Mouse (Mus musculus) right cerebral cortex, postnatal 14 days (tissue): ENCODE measurements around the gene Hlcs.

Source experiments
- DNase-seq: peaks from one replicate; pipeline ENCODE4 v3.0.0; 2022

Gene Hlcs

DNA sequence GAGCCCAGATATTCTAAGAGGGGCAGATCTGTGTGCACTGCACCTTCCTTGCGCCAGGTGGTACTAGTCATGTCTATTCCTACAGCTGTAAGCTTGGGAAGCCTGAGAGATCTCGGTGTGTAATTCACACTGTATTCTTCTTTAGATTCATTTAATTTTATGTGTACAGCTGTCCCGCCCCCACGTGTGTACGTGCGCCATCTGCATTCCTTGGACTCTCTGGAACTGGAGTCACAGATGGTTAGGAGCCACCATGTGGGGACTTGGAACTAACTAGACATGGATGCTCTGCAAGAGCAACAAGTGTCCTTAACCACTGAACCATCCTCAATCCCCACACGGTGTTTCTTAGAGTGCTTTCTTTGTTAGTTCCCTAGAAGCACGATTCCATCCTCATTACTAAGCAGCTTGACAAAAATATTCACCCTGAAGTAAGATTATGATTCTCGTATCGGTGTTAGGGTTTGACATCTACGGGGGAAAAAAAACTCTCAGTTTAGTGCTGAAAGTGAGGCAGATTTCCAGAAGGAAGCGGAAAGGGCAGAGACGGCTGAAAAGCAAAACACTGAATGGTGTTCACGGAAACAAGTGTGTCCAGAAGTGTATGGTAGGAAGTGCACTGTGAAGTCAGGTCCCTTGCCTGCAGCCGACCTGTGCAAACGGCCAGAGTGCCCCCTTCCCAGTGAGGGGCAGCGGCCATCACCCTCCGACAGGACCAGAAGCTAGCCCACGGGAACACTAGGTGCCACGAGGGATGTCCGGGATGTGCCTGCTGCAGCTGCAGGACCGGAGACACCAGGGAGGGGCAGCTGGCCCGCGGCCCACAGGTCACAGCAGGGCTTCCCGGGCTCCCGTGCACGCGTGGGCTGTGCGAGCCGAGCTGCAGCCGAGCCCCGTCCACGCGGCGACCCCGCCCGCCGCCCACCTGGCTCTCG is 24.0 kb downstream of the Hlcs start:
- peak; percentile 63 for DNase-seq

DNA sequence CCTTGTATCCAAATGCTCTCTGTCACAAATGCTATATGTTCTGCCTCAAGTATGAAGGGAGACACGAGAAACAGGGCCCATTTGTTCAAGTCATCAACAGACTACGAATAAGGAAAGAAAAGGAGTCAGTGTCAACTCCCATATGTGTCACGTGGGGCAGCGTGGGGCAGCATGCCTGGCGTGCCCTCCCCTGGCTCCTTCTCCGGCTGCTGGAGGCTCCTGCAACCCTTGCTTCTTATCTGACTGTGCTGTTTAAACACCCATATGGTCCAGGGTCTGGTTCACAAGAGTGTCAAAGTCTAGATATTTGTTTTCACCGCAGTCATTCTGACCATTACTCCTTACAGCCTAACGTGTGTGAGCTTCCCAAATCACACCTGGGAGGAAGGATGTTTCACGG is 25.5 kb downstream of the Hlcs start:
- no peak for DNase-seq

DNA sequence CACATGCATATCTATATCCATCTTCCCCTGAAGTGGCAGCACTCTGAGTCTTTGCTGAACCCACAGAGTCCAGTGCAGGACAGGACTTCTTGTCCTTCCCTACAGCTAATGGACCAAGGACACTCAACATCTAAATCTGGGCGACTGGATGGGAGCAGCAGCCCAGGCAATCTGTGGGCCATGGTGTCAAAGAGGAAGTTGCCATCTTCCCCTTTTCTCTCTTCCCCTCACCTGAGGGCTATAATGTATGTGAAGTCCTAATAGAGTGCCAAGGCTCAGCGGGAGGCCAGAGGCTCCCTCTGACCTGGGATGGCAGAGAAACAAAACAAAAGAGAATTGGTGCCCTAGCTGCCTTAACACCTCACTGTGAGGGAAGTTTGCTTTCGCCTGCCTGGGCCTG is 29.4 kb downstream of the Hlcs start:
- no peak for DNase-seq

DNA sequence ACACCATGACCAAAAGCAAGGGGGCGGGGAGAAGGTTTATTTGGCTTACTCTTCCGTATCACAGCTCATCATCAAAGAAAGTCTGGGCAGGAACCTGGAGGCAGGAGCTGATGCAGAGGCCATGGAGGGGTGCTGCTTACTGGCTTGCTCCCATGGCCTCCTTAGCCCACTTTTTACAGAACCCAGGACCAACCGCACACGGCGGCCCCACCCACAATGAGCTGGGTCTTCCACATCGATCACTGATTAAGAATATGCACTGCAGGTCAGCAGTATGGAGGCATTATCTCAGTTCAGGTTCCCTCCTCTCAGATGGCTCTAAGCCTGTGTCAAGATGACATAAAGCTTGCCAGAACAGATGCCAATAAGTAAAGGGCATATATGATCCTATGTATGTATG is 42.5 kb downstream of the Hlcs start:
- DNase-seq, result no peak

DNA sequence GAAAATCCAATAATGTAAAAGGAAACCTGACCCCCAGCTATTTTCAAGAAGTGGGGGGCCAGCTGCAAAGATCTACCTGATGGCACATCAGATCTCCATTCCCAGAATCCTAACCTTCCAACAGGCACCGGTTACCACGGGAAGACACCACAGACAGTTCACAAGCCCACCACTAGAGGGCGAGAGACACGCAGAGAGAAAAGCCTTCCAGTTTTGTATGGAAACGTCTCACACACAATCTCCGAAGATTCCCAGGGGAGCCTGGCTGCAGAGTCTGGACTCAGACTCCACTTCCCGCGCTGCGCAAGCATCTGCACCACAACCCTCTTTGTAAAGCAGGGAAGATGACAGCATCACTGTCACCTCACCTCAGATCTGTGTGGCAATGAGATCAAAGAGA is 43.7 kb downstream of the Hlcs start:
- DNase-seq, result peak; percentile 88

DNA sequence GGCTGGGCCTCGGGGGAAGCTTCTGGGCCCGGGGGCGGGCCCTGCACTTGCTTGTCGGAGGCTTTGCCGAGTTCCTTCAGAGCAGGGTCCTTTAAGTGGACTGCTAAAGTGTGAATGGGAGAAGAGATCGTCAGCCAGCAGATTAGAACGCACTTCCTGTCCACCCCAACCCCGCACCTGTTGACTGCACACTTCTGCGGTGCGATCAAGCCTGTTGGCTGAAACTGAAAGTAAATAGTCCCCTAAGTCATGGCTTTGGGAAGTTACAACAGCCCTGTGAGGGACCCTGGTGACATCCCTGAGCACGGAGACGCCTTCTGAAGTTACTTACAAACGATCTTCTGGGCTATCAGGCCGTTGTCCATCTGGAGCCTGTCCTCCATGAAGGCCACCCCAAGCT is 45.2 kb downstream of the Hlcs start:
- DNase-seq, result no peak

DNA sequence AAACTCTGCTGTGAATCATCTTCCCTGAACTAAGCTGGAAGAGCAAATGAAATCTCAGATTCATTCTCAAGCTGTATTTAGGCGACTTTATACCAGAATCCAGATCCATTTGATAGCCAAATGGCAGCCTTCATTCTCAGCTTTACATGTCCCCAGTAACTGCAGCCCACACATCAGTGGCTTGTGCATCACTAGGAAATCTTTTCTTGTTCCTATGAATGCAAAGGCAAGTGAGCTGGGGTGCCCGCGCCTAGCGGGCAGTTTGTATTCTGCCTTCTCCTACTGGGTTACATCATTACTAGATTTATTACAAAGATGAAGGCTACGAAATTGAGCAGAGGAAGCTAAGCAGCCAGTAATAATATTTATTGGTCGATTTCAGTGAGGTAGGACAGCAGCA is 48.8 kb downstream of the Hlcs start:
- no peak for DNase-seq

DNA sequence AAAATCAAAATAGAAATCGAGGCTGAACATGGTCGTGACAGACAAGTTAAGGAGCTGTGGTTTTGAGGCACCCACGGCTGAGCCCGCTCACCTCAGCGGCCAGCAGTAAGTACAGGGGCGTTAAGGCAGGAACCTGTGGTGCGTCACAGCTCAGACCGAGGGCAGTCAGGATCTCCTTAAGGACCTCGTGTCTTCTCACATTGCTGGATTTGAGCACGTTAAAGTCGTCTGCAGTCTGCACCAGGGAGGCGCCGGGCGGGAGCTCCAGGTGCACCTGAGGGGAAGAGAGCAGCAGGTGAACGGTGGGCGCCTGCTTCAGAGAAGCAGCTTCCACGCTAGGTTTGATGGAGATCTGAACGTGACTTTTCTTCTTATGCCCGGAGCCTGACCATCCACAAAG is 50.9 kb downstream of the Hlcs start:
- peak; percentile 2 for DNase-seq

DNA sequence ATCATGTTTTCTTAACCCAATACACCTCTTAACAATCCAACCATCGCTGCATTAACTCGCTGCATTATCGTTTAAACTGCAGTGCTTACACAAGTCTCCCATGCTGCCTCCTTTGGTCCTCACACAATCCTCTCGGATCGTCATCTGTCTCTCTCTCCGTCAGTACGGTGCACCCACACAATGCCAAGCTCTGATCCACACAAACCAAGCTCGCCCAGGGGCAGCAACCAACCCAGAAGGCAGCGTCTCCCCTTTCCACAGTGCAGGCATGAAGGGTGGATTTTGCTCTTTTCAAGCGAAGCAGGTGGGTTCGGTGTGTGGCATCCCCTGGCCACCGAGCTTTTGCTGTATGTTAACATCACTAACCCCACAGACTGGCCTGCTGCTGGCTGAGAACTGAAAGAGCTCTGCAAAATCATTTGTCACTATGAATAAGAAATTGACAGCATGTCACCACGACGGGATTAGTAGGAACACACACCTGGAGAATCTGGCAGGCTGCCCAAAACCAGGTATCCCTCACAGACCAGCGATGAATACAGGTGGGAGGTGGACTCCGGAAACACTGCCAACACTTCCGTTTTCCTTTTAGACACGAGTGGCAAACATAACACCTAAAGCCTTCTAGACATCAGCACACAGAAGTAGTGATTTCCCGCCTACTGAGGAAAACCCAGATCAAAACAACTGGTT is 52.3 kb downstream of the Hlcs start:
- DNase-seq, result peak; percentile 19

DNA sequence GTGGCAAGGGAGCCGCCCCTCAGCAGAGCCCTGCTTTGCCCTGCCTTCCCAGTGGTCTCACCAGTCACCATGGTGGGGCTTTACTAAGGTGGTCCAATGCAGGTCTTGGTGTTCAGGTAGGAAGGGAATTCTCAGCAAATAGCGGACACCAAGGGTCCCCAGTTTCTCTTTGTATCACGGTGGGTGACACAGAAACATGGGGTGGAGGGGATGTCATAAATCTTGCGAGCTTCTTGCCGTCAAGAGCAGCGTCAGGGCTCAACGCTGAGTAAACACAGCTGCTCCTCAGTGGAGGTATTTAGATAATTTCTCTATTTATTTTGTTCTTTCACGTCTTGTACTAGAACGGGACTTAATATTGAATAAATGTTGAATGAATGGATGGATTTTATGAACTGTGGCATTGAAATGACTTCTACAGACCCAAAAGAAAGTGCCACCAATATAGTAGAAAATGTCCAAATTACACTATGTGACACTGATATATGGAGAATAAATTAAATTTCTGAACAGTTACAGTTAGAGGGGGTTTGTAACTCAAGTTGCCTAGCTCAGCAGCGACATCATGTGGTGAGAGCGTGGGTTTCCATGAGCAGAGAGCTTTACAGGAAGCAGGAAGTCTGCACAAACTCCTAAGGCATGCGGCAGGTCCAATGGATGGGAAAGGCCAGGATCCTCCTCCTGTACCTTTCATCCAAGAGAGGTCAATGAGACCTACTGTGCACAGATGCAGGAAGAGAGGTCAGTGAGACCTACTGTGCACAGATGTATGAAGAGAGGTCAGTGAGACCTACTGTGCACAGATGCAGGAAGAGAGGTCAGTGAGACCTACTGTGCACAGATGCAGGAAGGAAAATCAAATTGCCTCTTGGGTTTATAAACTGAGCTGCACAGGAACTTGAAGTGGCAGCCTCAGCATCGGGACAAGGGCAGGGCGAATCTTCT is 54.7 kb downstream of the Hlcs start:
- peak; percentile 86 for DNase-seq

DNA sequence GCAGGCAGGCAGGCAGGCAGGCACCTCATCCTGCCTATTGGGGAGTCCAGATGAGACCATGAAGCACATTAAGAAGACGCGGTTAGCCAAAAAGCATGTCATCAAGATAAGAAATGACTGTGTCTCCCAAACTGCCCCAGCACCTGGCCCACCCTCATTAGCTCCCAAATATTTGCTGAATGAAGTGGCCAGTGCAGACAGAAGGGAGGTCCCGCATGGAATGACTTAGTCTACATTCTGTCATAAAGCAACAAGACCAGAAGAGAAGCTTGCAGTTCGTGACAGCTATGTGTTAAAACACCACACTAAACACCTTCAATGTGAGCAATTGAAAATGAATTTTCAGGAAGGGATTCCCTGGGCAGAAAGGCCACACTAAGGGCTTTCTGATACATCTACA is 57.8 kb downstream of the Hlcs start:
- no peak for DNase-seq

DNA sequence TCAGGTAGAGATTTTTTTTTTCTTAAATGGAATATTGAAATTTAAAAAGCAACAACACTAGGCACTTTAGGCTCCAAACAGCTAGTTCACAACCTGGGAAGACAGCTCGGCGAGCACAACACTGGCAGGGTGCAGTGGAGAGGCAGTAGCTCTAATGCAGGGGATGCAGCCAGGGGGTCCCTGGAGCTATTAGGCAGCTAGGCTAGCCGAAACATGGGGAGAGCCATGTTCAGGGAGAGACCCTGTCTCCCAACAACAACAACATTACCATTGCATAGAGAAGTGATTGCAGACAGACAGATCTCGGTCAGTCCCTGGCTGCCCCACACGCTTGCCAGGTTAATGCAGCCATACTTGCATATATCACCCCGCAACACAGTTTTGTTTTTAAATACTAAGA is 58.3 kb downstream of the Hlcs start:
- no peak for DNase-seq

DNA sequence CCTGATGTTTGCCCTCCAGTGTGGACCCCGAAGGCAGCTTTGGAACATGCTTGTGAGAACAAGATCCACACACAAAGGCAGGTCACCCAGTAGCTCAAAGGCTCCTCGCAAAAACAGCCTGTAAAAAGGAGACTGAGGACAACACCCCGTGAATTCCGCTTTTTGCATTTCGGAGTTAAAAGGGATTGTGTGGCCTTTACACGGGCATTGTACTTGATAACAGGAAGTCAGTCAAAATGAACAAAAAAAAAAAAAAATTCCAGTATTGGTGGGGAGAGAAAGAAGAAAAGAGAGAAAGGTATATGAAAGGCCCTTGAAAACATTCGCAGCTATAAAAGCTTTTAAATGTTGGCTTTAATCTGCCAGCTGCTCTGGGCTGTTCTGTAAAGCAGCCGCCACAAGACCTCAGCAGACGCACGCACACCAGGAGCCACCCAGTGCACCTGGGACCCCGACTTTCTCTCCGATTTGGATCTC is 58.9 kb downstream of the Hlcs start:
- no peak for DNase-seq

DNA sequence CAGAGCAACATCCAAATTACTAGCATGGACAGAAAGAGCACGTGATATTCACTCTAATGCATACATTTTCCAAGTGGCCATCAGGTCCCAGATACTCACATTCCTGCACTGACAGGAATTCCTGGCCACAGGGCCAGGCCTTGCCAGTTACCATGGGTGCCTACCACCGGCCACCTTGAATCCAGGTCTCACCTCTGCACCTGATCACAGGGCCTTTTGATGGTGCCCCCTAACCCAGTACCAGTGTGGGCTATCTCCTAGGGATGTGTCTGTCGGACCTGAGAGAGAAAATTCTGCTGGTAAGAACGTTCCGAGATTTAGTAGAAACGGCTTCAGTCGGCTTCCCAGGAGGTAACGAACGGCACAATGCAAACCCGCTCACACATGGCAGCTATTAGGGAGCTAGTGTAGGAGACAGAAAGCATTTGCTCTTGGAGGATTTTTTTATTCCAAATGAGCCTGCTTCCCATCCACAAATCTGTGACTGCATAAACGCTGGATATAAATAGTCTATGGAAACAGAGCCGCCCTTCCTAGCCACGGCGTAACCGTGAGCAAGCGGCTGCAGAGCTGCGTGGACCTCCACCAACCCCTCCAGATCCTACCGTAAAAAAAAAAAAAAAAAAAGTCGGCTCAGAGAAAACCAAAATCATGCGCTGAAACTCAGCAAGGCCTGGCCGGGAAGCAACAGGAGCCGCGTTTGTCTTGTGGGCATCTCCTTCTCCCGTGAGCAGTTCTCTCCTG is 59.5 kb downstream of the Hlcs start:
- DNase-seq, result no peak

DNA sequence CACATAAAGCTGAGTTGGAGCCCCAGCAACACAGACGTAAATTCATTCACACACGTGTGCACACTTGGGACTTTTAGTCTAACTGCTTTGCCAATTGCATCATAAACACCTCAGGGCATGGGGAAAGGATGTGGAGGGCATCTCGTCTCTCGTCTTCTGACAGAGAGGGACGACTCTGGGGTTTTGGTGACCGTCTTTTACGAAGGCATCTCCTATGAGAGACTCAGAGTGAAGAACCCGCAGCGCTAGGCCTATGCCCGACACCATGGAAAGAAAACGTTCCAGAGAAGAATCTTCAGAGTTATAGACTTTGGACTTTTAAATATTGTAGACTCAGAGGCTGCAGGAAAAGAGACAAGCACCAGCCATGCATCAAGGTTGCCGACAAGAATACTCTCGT is 61.6 kb downstream of the Hlcs start:
- DNase-seq, result no peak

DNA sequence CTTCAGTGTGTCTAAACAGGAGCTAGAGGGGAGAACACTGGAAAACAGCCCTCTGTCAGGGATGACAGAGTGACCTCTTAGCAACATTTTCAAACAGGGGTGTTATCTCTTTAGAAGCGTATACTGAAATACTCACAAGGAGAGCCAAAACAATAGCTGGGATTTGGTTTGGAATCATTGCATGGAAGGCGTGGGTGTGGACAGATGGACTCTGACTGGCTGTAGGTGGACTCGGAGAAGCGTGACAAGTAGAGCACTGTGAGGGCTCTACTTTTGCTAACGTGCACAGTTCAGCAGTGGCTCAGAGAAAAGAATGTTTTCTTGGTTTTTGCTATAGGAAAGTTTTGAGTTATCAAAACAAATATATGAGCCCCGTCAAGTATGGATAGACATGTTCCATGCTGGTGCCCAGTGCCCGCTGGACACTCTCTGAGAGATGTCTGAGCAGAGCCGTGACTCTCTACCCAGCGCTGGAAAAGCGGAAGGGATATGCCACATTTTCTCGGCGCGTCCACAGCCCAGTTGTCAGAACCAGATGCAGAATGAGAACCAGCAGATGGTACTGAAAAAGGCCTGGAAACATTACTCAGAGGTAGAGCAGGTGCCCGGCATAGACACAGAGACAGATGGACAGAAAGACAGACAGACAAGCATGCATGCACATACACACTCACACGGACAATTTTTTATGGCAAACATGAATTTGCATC is 62.6 kb downstream of the Hlcs start:
- no peak for DNase-seq

DNA sequence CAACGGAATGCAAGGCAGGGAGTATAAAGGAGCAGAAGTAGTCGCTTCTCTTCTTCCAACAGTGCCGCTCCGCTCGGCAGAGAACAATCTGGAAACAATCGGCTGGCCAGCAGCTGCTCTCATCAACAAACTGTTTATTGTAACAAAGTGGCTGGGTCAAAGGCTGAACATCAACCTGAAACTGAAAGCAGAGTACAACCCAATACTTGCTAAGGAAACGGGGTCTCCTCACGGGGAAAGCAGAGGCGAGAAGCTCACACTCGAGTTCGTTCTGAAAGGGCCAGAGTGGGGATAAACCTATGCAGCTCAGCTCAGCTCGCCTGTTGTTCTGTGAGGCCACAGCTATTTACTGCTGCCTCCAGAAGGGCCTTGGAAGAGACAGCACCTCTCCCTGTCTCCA is 63.2 kb downstream of the Hlcs start:
- DNase-seq, result no peak

DNA sequence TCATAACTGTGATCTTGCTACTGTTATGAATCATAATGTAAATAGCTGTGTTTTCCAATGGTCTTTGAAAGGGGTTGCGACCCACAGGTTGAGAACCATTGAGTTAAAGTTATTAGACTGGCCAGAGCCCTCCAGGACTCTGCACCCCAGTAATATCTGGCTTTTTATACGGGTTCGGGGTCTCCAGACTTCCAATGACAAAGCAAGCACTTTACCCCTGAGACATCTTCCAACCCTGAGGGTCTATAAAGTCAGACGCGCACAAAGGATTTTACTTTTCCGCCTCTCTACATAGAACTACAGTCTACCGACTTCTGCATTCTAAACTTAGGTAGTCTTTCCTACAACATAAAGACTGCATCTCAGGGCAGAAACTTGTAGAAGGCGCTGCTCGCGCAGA is 63.7 kb downstream of the Hlcs start:
- DNase-seq, result no peak

DNA sequence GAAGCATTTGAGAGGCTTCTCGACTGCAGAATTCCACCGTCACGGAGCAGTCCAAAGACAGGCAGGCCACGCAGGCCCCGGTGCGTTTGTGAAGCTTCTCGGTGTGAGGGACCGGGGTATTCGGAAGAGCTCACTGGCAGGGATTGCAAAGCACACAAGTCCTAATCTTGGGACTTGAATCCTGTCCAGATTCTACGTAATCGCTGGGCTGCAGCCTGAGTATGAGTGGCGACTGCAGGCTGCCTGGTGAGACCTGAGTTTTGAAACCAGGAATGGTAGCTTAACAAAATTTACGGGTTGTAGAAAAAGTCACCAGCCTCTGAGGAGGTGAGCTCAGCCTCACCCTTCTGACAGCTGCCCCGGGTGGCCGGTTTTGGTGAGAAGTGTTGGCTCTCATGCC is 64.7 kb downstream of the Hlcs start:
- DNase-seq, result peak; percentile 2

DNA sequence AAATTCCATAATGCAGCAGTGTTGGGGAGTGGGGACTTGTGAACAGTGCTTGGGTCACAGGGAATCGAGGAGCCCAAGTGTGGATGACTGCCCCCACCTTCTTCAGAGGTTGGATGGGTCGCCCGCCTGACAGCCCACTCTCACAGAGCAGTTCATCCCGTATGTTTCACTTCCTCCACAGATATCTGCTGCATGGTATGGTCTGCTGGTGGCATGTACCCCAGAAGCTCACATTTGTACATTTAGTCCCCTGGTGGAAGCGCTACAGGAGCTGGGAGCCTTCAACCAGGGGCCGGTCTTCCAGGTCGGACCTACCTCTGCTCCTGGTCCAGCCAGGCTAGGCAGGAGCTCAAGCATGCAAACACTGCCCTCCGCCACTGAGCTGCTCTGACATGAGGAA is 66.4 kb downstream of the Hlcs start:
- peak; percentile 1 for DNase-seq

DNA sequence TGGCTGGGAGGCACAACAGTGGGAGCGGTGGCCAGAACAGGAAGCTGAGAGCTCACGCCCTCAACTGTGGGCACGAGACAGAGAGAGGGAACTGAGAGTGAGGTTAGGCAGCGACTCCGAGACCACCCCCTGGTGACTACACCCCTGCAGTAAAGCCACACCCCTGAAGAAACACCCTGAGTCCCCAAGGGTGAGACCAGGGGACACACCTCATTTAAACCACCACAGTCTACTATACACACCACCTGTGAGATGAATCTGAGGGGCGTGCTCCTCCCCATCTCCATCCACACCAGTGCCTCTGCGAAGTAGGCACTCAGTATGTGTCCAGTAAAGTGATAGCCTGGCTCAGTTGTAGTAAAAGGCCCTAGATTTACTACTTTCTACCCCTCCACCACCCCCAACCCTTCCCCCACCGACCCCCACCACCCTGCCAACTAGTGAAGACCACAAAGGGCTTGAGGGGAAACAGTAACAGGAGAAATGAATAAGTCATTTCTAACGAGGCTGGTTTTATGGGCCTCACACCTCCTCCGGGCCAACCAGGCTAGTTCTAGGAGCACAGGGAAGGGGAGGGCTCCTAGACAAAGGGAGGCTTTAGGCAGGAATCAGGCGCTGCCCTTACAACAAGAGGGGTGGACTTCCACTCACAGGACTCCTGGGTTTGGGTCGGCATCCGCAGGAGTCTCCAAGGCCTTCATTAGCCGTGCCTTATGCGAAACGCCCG is 67.2 kb downstream of the Hlcs start:
- no peak for DNase-seq
